Mouse (Mus musculus): Measurements from ENCODE around the gene Hist1h4m.
"Not testable (repeated sequence)": the region's sequence is repeated elsewhere in the genome, so short reads cannot be mapped to it uniquely, and the experiment has no call there.

The Hist1h4m gene

DNA sequence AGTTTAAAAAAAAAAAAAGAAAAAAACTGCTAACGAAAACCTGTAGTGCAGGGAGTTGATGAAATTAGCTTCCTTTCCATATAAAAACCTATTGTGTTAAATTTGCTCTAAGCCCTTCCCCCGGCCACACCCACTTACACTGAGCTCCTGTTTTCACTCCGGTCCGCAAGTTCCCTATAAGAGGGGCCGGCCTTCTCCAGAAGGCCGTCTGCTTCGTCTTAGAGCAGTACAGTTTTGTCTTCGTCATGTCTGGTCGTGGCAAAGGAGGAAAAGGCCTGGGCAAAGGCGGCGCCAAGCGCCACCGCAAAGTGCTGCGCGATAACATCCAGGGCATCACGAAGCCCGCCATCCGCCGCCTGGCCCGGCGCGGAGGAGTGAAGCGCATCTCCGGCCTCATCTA is at the start of gene Hist1h4m:
Hist1h4m (plus strand) TSS at position 208 of the 400 bp plus-strand sequence.
- peak; percentile 9 for DNase-seq (ENCODE audit: low spot score)

DNA sequence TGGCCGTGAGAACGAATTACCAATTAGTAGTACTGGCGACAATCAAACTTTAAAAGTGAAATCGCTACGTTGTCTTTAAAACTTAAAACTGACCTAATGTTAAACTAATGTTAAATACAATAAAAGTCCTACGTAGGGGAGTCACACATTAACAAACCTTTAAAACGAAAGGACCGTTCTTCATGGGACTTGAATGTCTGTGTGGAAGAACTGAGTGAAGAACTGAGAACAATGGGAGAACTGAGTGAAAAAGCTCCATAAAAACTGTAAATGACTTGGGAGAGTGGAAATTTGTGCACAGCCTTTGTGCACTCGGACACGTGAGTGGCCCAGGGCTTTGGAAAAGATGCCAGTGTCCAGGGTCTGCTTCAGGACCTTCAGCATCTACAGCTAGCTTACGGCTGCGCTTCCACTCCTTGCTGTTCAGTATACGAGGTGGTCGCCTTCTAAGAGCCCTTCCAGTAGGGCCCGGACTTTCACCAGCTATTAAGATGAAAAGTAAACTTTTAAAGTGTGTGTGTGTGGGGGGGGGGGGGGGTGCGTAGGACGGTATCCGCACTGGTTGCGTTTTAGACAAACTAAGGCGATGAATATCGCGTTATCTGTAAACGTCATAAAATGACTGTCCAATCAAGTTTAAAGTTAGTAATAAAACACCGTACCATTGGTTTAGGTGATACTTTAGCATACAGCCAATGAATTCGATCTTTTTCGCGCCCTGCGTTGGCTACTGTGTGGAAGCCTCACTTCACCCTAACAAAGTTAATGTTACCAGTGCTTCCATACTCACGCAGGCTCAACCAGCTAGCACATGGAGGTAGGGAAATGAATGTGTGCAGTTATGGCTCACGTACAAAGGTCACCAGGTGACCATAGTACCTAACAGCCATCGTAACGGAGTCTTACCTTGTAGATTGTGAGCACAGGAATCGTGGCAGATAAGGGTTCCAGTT is 32.5 kb upstream of the Hist1h4m start:
- peak; percentile 40 for DNase-seq (ENCODE audit: low spot score)

DNA sequence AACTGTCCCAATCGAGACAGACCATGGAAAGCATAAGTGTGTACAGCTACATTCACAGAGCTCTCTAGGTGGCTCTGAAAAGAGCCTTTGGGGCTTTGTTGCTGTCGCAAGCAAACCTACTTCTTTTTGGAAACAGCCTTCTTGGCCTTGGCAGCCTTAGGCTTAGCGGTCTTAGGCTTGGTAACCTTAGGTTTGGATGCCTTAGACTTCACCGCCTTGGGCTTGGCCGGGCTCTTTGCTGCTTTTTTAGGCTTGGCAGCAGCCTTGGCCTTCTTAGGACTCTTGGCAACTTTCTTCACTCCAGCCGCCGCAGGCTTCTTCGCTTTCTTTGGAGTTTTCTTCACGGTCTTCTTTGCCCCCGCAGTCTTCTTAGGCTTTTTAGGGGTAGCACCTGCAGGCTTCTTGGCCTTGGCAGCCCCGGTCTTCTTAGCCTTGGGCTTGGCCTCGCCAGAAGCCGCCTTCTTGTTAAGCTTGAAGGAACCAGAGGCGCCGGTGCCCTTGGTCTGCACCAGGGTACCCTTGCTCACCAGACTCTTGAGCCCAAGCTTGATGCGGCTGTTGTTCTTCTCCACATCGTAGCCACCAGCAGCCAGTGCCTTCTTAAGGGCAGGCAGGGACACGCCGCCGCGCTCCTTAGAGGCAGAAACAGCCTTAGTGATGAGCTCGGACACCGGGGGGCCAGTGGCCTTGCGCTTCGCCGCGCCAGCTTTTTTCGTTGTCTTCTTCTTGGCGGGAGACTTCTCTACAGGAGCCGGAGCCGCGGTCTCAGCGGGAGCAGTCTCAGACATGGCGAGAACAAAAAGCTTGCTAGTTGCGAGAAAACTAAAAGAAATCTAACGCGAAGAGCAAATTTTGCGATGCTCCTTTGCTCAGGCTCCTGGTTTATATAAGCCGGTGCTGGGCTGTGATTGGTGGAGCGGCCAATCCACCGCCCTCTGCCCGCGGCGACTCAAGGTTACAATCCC is 31.5 kb upstream of the Hist1h4m start, which contains the start of gene Hist1h1b:
Hist1h1b (minus strand) TSS at position 859 of the 965 bp plus-strand sequence.
- peak; percentile 57 for DNase-seq (ENCODE audit: low spot score)

DNA sequence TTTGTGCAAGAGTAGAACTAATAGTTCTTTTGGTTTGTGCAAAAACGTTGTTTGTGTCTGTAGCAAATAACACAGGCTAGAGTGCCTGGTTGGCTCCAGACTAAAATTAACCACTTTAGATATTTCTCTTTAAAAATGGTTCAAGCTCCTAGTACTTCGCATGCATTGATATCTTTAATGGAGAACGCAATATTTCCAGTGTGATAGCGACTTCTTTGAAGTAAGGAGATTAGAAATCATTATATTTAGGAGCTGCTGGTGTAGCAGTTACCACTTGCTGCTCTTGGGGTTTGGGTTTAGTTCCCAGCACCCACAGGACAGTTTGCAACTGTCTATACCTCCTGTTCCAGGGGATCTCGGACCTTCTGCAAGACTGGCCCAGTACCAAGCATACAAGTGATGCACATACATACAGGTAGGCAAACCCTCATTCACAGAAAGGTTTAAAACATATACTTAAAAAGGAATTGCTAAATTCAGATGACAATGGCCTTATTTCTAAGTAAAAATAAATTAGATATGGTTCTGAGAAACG is 30.5 kb upstream of the Hist1h4m start:
- no peak for DNase-seq (ENCODE audit: low spot score)

DNA sequence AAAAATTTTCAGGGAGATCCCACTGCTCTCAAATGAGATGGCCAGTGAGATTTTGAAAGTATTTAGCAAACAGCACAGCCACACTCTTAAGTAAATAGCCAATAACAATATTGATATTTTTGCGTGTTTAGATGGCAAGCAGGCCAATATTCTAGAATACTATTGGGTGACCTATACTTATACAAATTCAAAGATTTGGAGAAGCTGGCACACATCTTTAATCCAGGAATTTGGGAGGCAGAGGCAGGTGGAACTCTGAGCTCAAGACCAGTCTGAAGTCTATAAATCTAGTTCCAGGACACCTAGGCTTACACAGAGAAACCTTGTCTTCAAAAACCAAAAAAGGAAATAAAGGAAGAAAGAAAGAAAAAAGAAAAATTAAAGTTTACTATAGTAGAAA is 29.9 kb upstream of the Hist1h4m start:
- no peak for DNase-seq (ENCODE audit: low spot score)

DNA sequence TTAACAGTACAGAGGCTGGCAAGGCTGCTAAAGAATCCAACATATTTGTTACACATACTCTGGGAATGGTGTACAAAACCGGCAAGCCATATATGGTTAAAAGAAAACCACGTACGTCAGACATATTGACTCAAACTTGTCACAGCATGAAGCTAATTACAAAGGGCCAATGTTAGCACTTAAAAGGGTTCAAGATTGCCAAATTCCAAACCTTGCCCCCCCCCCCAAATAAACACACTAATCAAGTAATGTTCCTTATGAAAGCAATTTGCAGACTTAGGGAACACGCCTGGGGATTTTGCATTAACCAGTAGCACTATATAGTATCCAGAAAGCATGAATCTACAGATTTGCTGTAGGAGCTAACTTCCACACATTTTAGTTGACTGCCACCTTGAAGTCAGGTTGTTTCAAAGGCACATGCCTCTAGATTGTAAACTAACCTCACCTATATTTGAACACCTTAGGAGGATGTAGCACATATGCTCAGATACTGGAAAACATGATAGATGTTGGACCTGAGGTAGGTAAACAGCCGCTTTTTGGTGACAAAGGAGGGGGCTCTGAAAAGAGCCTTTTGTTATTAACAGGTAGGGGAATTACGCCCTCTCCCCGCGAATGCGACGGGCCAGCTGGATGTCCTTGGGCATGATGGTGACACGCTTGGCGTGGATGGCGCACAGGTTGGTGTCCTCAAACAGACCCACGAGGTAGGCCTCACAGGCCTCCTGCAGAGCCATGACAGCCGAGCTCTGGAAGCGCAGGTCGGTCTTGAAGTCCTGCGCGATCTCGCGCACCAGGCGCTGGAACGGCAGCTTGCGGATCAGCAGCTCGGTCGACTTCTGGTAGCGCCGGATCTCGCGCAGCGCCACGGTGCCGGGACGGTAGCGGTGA is 28.9 kb upstream of the Hist1h4m start:
- DNase-seq (ENCODE audit: low spot score), result not testable (repeated sequence)

DNA sequence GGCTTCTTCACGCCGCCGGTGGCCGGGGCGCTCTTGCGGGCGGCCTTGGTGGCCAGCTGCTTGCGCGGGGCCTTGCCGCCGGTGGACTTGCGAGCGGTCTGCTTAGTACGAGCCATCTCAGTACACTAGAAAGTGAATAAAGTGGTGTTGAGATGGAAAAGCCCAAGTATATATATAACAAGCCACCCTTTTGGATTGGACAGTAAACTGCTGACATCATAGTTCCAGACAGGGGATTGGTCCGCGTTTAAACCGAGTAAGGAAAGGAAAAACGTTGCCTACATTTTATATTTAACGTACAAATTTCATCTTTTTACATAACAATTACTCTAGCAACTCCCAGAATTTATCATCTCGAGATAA is 28.3 kb upstream of the Hist1h4m start, which contains the start of gene Hist1h3i:
Hist1h3i (minus strand) TSS at position 116 of the 363 bp plus-strand sequence.
- peak; percentile 35 for DNase-seq (ENCODE audit: low spot score)

DNA sequence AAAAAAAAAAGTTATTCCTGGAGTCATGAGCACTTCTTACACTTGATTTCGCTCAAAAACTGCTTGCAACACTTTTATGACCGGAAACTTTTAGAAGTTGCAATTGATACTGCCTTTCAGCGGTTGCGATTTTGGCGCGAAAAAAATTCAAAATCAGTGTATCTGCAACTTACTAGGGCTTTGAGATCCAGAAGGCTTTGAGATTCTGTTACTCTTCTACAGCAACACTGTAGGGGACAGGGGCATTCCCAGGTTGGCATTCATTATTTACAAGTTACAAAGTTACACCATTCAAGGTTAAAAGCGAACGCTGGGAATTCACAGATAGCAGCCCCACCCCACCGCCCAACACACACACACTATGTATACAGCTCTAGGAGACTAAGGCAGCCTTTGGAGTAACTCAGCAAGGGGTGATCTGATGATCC is 27.8 kb upstream of the Hist1h4m start:
- DNase-seq (ENCODE audit: low spot score), result no peak

DNA sequence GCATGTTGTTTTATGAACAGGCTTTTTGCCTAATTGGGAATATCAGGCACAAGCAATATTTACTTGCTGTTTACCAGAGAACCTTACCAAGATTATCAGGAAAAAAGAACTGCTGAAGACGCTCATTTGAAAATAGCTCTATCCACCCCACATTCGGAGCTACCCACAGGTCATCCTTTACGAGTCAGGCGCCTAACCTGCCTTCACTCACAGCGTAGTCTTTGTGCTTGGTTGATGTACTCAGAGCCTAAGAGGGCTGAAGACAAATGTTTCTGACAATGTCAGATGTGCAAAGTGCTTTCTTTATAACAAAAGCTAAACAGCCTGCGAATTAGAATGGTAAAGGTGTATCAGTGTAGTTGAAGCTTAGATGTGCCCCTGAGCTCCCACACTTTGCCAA is 27.2 kb upstream of the Hist1h4m start:
- DNase-seq (ENCODE audit: low spot score), result no peak

DNA sequence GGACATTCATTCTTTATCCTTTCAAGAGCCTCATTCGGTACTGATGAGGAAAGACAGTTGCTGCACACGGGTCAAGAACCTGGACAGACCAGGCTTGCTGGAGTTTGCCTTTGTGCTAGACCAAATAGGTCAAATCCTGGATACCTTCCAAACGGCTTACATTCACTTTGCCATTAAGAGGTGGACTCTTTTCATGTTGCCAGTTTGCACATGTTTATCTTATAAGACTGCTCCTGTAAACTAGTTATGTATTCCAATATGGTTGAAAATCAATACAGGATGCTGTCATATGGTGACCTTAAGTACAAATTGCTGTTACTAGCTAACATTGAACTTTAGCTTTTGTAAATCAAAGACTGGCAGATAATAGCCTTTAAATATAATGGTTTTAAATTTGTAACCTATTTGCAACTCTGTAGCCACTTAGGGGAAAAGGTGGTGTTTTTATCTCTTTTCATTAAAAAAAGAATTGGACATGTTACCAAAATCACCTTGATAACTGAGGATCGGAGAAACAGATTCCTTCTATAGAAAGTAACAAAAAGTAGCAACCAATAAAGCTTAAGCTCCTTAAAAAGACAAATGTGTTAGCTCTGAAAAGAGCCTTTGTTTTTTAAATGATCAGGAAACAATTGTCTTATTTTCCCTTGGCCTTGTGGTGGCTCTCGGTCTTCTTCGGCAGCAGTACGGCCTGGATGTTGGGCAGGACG is 25.2 kb upstream of the Hist1h4m start:
- no peak for DNase-seq (ENCODE audit: low spot score)

DNA sequence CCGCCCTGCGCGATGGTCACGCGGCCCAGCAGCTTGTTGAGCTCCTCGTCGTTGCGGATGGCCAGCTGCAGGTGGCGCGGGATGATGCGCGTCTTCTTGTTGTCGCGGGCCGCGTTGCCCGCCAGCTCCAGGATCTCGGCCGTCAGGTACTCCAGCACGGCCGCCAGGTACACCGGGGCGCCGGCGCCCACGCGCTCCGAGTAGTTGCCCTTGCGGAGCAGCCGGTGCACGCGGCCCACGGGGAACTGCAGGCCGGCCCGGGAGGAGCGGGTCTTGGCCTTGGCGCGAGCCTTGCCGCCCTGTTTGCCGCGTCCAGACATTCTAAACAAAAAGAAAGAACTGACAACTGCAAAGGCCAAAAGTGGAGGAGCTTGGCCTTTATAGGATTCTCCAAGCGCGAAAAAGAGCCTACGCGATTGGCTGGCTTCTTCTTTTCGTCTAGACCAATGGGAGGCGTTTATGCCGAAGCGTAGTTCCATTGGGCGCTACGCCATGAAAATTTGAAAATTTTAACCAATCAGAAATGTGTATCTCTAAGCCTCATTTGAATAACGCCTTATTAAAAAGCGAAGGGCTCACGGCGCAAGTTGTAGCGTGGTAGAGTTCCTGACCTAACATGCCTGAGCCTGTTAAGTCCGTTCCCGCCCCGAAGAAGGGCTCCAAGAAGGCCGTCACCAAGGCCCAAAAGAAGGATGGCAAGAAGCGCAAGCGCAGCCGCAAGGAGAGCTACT is 24.5 kb upstream of the Hist1h4m start, which contains the start of the genes Hist1h2an and Hist1h2bp:
Hist1h2an (minus strand) TSS at position 320 of the 731 bp plus-strand sequence.
Hist1h2bp (plus strand) TSS at position 563 of the 731 bp plus-strand sequence.
- DNase-seq (ENCODE audit: low spot score), result peak; percentile 86

DNA sequence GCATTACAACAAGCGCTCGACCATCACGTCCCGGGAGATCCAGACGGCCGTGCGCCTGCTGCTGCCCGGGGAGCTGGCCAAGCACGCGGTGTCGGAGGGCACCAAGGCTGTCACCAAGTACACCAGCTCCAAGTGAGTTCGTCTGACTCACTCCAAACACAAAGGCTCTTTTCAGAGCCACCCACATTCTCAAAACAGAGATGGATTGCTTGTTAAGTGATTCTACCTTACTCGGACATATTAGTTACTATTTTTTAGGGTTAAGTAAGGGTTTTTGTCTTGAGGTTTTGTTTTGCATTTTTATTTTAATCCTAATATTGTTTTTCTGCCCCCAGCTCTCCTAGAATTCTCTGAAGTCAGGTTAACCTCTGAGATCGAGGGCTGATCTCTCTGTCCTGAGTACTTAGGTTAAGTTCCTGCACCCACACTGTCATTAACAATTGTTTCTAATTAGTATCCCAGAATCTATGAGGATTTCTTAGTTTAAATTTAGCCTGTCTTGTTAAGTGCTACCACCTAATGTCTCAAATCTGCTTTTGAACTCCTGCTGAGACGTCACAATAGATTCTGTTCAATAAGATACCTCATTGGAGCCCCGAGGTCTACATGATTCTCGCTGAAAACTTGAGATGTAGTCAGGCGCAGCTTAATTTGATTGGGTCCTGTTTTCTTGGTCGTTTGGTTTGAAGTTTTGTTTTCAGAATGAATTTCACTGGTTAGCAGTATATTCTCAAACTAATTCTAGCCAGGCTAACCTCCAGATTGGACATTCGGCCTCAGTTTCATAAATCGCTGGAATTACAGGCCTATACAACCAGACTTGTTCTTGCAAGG is 23.6 kb upstream of the Hist1h4m start:
- DNase-seq (ENCODE audit: low spot score), result no peak

DNA sequence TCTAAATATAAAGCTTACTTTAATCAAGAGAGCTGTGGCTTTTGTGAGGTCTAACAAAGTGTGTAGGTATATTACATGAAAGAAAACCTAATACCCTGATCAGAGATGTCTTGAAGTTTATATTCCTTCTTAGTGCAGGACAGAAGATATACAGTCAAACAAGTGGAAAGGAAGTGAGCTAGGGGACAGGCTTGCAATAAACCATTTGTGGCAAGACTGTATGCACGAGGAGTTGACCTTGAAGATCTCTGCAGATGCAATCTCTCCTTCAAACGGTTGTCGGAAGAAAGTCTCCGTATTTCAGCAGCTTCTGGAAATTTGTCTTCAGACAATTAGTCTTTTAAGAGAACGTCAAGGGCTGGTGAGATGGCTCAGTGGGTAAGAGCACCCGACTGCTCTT is 21.6 kb upstream of the Hist1h4m start:
- DNase-seq (ENCODE audit: low spot score), result no peak

DNA sequence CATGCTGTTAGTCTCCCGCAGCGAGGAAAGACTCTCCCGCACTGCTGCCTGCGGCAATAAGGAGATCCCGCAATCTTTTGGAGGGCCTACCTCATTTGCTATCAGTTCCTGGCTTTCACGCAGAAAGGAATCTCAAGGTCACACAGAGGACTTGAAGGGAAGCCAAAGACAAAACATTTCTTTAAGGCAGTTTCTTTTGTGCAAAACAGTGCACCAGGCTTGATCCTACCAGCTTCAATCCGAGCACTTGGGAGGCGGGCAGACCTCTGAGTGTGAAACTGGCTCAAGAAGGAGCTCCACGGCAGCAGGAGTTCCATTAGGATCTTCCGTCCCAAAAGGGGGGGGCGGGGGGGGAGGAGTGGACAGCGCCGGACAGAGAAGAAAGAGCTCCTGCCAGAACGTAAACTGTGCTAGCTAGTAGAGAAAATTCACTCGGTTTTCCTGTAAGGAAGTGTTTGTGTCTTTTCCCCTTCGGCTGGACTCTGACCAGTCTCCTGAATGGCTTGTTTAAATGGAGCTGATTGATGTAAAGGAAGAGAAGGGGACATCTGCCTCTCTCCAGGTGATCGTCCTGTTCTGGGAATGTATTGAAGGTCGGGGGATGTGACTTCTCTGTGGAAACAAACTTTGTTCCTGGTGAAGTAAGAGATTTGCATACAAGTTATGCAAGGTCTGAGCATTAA is 20.8 kb upstream of the Hist1h4m start:
- no peak for DNase-seq (ENCODE audit: low spot score)

DNA sequence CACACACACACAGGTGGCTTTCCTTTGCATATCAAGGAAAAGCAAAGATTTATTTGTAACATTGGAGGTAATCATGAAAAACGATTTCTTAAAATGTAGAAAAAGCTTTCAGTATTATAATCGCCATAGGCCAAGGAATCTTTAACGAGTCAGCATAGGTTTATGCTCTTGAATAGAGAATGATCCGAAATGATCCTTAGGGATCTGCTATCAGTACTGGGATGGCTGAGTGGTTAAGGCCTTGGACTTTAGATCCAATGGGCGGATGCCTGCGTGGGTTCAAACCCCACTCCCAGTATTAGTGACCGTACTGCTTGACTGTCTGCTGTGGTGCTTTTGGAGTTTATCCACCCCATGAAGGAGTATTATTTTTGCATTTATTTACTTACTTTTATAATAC is 16.0 kb upstream of the Hist1h4m start:
- no peak for DNase-seq (ENCODE audit: low spot score)

DNA sequence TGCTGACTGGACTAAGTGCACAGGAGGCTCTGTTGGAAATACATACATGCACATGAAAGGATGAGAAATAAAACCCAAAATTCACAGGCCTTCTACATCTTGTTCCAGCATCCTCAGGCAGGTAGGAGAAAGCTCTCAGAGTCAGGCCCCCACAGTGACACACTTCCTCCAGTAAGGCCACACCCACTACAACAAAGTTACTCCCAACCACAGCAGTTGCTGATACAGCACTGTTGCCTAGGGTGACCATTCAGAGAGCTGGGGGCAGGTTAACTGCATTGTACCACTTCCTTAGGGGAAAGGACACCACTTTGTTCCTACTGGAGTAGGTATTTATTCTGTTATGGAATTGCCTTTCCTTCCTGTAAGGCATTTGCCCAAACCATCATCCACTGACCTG is 14.4 kb upstream of the Hist1h4m start:
- not testable (repeated sequence) for DNase-seq (ENCODE audit: low spot score)

DNA sequence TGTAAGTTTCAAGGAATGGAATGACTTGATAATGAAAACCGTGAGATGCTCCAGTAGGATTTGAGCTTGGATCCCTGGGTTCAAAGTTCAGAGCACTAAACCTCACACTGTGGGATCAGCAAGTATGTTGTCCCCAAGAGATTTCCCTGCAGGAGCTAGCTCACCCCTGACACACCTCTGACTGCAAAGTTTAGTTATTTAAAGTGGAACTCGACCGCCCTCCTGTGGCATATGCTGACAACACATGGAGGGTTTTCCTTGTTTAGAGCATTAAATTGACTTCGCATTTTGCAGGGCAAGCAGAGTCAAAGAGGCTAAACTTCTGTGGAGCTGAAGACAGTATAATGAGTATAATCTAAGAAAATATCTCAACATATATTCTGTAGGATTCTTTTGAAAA is 8.5 kb upstream of the Hist1h4m start:
- DNase-seq (ENCODE audit: low spot score), result not testable (repeated sequence)

DNA sequence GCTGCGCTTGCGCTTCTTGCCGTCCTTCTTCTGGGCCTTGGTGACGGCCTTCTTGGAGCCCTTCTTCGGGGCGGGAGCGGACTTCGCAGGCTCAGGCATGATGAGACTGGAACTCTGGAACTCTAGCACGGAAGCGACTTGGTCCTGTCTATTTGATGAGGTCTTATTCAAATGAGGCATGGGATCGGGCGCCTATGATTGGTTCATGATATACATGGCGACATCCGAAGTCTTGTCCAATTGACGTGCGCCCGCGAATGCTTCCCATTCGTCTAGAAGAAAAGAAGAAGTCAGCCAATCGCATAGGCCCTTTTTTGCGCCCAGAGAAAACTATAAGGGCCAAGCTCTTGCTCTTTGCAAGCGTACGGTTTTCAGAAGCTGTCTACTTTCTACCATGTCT is 1.5 kb upstream of the Hist1h4m start, which contains the start of the genes Hist1h2bq and Hist1h2ao:
Hist1h2bq (minus strand) TSS at position 125 of the 400 bp plus-strand sequence.
Hist1h2ao (plus strand) TSS at position 393 of the 400 bp plus-strand sequence.
- not testable (repeated sequence) for DNase-seq (ENCODE audit: low spot score)

All from ovary, adult 18-20 months (tissue).